Mouse (Mus musculus) gastrocnemius, postnatal 14 days (tissue): ENCODE measurements around the gene Rnf2. TPM values are rescaled to one million over a fixed set of nuclear protein-coding genes. Genes with fewer than 3 reads are reported as not detected.

ENCODE experiments used
- DNase-seq: peaks from one replicate; pipeline ENCODE4 v3.0.0; 2021; ENCODE audit warnings: mixed read lengths
- intact Hi-C: fragments of 180-260 bp; cut with DNase I; formaldehyde crosslinking; loops from one replicate; pipeline ENCODE4 v1.15.1; 2025; ENCODE audit warnings: low total_unique reads
- microRNA-seq, 2 experiments: library from miRNA; unstranded; fragments of <30 nt; microRNA quantifications; one replicate each; pipeline ENCODE4 v1.2.0; 2021
- total RNA-seq, 2 experiments: library from RNA; stranded (reverse); gene quantifications; 2 replicates each; pipeline ENCODE4 v1.2.3; 2021

The Rnf2 gene
- total RNA-seq, 2 experiments from 2014 or later: 17.9 to 19.7 TPM

DNA sequence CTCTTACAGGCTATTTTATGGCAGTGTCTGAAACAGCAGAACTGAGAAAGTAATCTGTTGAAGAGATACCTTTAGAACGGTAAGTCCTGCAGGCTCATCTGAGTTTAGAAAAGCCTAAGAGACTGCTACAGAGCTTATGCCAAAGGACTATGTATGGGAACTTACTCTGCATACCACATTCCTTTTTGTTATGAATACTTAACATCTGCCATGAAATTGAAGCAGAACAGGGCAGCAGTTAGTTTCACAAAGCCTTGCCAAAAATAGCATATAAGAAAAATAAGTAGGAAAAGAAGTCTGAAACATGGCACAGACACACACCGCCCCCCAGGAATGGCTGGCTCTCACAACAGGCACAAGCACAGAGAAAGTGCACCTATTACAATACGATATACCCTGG, 90.9 kb downstream of the Rnf2 start:
- DNase-seq: no peak
- intact Hi-C loops: no loop called here

Small RNA genes within 50 kb of the gene (microRNA-seq; reads per million reads assigned to microRNA genes)
- gene Mir7682: 0 reads per million in 2 experiments

Other genes starting within 250 kb of the Rnf2 start
- 100 to 1,000 TPM; 109 TPM for gene Ivns1abp, start 156.5 kb downstream of the Rnf2 start, total RNA-seq
- 1 to 10 TPM; 4.6 to 8.1 TPM for gene Swt1, start 72.5 kb downstream of the Rnf2 start, total RNA-seq
- gene Trmt1l, start 72.4 kb downstream of the Rnf2 start, total RNA-seq: 10 to 100 TPM; 12.0 to 12.3 TPM
- 10 to 100 TPM; 25.0 to 29.4 TPM for gene Fam129a, start 70.2 kb upstream of the Rnf2 start, total RNA-seq